Mouse (Mus musculus): ENCODE data around the gene Galnt17.

The Galnt17 gene

DNA sequence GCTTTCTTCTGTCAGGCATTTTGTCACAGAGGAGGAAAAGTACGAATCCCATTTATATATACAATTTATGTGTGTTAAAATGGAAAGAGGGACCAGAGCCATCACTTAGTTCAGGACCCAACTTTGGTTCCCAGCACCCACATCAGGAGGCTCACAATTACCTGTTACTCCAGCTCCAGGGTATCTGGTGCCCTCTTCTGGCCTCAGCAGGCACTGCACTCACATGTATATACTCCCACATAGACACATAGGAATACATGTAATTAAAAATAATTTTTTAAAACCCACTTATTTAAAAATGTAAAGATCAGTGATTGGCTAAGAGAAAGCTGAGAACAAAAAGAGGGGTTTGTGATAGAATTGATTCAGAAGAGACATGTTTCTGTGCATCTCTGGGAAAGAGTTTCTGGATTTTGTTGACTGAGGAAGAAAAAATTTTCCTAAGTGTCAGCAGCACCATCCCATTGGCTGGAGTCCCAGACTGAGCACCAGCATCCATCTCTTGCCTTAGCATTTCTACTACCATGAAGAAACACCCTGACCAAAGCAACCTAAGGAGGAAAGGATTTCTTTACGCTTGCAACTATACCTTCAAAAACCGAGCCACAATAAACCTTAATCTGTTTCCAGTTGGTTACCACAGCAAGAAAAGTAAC, 381.0 kb downstream of the Galnt17 start:
- DNase-seq (ENCODE audit: low spot score) = no peak

- DNase-seq (ENCODE audit: low spot score) = no peak
Observed at GRCm38 (mm10) chr5:130925681-130926080, 382.6 kb downstream of the Galnt17 start.

DNA sequence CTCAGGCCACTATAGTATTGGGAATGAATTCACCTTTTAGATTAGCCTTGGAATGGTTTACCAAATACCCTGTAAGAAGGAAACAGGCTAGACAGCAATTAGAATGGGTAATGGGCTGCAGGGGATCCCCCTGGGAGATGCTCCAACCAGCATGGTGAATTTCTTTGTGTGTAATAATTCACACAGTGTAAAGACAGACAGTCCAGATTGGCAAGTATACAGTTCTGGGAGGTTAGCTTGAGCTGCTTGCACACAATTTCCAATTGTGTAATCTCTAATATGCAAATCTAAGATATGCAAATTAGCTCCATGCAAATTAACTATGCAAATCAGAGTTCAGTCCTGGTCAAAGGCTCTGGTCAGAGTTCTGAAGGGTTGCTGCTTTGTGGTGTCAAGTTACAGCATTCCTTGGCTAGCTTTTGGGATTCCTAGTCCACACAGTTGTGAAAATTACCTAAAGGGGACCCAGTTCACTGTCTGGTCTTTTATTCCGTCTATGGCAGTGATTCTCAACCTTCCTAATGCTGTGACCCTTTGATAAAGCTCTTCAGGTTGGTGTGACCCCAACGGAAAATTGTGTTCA, 384.0 kb downstream of the Galnt17 start:
- no peak for DNase-seq (ENCODE audit: low spot score)

- DNase-seq (ENCODE audit: low spot score) = no peak
Observed at GRCm38 (mm10) chr5:130919969-130920368, 388.3 kb downstream of the Galnt17 start.

GRCm38 (mm10) chr5:130914606-130915005, 393.7 kb downstream of the Galnt17 start:
- no peak for DNase-seq (ENCODE audit: low spot score)

- no peak for DNase-seq (ENCODE audit: low spot score)
Observed at GRCm38 (mm10) chr5:130911551-130911950, 396.7 kb downstream of the Galnt17 start.

GRCm38 (mm10) chr5:130901736-130902135, 406.6 kb downstream of the Galnt17 start:
- no peak for DNase-seq (ENCODE audit: low spot score)

DNA sequence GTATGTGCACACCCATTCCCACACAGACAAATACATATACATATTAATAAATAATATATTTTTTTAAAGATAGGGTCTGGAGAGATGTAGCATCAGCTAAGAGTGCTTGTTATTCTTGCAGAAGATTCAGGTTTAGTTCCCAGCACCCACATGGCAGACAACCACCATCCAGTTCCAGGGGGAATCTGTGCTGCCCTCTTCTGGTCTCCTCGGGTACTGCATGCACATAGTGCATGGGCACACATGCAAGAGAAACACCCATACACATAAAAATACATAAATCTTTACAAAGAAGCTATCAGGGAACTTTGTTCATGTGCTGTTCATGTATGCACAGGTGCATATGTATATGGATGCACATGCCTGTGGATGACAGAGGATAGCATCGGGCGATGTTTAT, 412.3 kb downstream of the Galnt17 start:
- DNase-seq (ENCODE audit: low spot score) = no peak

DNA sequence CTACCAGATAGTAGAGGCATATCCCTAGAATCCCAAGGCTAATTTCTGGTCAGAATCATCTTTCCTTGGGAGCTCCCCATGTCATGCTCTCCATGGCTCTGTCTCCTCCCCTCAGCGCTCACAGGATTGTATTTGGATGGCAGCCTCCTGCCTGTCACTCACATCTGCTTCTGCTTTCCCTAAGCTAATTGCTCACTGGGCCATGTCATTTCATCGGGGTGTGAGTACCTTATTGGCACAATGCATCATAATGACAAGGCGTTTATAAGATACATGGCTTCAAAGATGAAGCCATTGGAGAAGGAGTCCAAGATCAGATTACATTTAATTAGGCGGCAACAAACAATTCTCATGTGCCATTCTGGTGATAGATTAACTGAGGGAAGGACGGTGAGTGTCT, 416.6 kb downstream of the Galnt17 start:
- no peak for DNase-seq (ENCODE audit: low spot score)

GRCm38 (mm10) chr5:130880331-130880730, 428.0 kb downstream of the Galnt17 start:
- no peak for DNase-seq (ENCODE audit: low spot score)

DNA sequence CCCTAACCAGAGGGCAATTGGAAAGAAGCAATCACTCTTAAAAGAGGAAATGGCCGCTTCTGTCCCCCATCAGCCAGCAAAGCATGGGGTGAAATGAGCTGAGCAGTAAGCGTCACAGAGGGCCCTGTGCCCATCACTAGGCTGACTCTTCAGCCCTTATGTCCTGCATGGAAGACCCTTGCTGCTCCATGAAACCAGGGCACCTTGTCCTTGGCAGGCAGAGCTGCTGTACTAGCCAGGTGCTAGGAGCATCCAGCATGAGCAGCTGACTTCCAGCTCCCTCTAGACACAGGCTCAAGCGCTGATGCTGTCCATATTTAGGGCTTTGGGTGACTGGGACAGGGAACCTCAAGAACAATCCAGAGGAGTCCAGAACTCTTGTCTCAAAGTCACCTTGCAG, 432.9 kb downstream of the Galnt17 start:
- DNase-seq (ENCODE audit: low spot score) = no peak

DNA sequence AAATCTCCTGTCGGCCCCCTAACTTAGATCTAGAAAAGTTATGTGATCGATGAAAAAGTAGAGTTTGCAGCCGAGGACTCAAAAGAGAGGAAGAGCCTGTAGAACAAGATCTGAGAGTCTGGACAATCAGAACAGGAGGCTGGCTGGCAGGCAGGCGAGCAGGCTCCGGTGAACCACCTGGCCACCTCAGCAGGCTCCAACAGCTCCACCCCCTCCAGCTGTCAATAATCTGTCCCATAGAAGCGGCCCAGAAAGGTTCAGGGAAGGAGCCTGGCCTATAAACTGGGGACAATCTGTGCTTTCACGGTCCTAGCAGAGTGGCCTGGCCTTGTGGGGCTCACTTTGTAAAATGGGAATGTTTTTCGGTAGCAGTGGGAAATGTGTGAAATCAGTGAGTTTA, 437.2 kb downstream of the Galnt17 start:
- DNase-seq (ENCODE audit: low spot score) = no peak

- no peak for DNase-seq (ENCODE audit: low spot score)
Observed at GRCm38 (mm10) chr5:130869869-130870268, 438.4 kb downstream of the Galnt17 start.

DNA sequence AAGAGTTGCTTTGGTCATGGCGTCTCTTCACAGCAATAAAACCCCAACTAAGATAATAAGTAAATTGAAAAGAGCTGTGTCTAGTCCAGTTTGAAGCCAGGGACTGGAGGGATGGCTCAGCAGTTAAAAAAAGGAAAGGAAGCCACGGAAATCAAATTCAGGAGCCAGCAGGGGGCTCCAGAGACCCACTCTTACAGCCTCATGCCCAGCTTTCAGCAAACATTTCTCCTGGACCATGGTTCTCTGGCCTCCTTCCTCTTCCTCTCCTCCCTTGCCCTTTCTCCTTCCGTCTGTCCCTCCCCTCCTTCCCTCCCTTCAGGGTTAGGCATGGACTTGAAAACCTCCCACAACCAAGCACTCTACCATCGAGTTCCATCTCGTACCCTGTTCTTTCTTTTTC, 446.0 kb downstream of the Galnt17 start:
- peak; percentile 13 for DNase-seq (ENCODE audit: low spot score)

GRCm38 (mm10) chr5:130859736-130860135, 448.6 kb downstream of the Galnt17 start:
- DNase-seq (ENCODE audit: low spot score) = no peak

- no peak for DNase-seq (ENCODE audit: low spot score)
Observed at GRCm38 (mm10) chr5:130858706-130859105, 449.6 kb downstream of the Galnt17 start.

DNA sequence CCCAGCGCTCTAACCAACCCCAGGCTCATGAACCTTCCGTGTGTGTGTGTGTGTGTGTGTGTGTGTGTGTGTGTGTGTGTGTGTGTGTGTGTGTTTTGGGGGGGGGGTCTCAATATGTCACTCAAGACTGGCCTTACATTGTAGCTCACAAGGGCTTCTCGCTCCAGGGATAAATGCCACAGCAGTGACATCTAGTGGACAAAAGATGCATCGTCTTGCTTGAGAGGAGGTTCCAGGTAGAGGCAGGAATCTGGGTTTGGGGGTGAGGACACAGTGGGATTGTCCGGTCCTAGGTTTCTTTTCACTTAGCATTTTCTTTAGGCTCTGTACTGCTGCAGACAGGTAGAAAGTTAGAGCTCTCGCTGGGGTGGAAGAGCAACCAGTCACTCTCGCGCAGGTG, 450.1 kb downstream of the Galnt17 start:
- DNase-seq (ENCODE audit: low spot score) = peak; percentile 31

- no peak for DNase-seq (ENCODE audit: low spot score)
Observed at GRCm38 (mm10) chr5:130854430-130854829, 453.9 kb downstream of the Galnt17 start.

GRCm38 (mm10) chr5:130853371-130853770, 454.9 kb downstream of the Galnt17 start:
- DNase-seq (ENCODE audit: low spot score) = peak; percentile 88

DNA sequence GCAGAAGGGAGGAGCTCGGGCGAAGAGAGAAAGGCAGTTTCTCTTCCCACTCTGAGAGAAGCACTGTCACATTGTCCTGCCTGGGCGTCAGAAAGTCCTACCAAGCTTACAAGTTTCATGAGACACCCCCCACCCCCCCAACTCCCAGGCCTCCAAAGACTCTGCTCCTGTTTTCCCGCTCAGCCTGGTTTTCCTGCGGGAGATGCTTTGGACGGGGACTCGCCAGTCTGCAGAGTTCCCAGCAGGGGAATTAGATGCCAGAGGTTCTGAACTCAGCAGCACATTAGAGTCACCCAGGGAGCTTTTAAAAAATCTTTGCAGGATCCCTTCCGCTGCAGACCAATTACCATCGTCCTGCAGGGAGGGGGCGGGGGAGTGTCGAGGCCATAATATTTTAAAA, 456.1 kb downstream of the Galnt17 start:
- no peak for DNase-seq (ENCODE audit: low spot score)

DNA sequence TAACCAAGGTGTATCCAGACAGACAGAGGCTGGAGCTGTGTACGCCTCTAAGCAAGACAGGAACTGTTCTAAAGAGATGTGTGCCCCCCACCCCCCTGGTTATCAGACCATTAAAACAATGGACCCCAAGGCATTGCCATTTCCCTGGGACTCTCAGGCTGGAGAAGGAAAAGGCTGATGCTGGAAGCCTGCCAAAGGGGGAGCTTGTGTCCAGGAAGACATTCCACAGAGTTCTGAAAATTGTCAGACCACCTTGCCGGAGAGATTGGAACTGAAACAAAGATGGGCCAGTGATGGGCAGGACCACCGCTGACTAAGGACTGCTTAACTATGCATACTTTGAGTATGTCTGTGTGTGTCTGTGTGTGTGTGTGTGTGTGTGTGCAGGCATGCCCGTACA, 458.7 kb downstream of the Galnt17 start:
- no peak for DNase-seq (ENCODE audit: low spot score)

DNA sequence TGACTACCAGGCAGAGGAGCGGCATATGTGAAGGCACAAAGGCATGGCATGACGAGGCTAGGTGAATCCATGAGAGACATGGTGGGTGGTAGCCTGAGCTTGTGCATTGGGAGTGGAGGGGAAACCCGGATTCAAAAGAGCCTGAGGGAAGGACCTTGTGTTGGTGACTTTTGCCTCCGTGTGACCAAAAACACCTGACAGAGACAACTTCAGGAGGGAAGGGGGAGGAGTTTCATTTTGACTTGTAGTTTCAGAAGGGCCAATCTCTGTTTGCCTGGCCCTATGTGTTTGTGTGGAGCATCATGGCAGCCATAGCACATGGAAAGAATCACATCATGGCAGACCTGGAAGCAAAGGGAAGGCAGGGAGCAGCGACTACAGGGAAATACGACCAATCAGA, 459.7 kb downstream of the Galnt17 start:
- no peak for DNase-seq (ENCODE audit: low spot score)

- DNase-seq (ENCODE audit: low spot score) = no peak
Observed at GRCm38 (mm10) chr5:130825797-130826196, 482.5 kb downstream of the Galnt17 start.

All from ovary, postnatal 14 days (tissue).